Mouse (Mus musculus): ENCODE results near the gene Gtf3c1. TPM values are rescaled to one million over a fixed set of nuclear protein-coding genes. Genes with fewer than 3 reads are reported as not detected.

The Gtf3c1 gene
- polyA plus RNA-seq, 1 experiment from 2014 or later = 4.8 TPM

DNA sequence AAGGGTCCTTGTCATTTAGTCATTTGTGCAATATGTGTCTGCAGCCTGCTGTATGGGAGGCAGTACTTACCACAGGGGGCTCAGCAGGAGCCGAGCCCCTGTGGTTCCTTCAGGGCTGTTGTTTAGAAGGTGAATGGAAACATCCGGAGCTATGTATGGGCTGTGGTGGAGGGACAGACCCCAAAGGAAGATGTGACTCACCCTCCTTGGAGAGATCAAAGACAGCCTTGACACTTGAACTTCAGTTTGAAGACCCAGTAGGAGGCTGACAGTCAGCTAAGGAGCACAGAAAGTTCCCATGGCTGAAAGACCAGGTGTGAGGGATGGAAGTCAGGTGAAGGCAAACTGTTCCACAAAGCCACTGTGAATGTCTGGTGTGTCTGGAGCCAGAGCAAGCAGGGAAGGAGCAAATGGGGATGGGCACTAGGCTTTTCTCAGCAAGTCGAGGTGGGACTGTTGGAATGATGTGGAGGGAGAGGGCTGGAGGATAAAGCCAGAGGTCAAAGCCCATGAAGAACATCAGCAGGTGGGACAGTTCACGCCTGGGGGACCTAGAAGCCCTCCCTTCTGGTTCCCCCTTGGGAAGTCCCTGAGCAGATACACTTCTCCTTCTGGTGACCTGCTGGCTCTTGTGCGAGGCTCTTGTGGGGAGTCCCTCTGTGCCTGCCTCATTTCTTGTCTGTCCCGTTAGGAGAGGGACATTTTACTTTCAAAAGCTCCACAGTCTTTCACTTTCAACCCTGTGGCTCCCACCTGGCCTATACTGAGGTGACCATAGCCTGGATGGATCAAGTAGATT, 100.0 kb downstream of the Gtf3c1 start:
- DNase-seq = no peak
- Histone ChIP-seq H3K9me3 (ENCODE audit: low read length) (no peaks in the 10 kb centered on the region), H3K27ac (ENCODE audit: low read depth) (no peak overlapping the region), H3K9ac (replicated peaks) (no peak overlapping the region), H3K4me1 (ENCODE audit: insufficient read depth) (peaks cover 14% of the 10 kb centered on the region), H3K36me3 (replicated peaks; ENCODE audit: insufficient read depth, low read length) (no peaks in the 10 kb centered on the region), H3K4me3 (ENCODE audit: low read depth, low read length) (no peak overlapping the region), H3K27me3 (ENCODE audit: insufficient read depth, low read length) (peaks cover 4% of the 10 kb centered on the region; the same call in 1 of the 2 replicates), H3K4me2 (ENCODE audit: low read depth, low read length) (no peak overlapping the region)
- no peak for ATAC-seq
- no peak for TF ChIP-seq EP300 (IDR thresholded peaks at IDR 0.05; ENCODE audit: low read depth)
- TF ChIP-seq CTCF (IDR thresholded peaks at IDR 0.05; ENCODE audit: low read depth) = no peak
- 32% methylated on average over 6 of the region's 6 CpGs for WGBS (ENCODE audit: insufficient replicate concordance)

DNA sequence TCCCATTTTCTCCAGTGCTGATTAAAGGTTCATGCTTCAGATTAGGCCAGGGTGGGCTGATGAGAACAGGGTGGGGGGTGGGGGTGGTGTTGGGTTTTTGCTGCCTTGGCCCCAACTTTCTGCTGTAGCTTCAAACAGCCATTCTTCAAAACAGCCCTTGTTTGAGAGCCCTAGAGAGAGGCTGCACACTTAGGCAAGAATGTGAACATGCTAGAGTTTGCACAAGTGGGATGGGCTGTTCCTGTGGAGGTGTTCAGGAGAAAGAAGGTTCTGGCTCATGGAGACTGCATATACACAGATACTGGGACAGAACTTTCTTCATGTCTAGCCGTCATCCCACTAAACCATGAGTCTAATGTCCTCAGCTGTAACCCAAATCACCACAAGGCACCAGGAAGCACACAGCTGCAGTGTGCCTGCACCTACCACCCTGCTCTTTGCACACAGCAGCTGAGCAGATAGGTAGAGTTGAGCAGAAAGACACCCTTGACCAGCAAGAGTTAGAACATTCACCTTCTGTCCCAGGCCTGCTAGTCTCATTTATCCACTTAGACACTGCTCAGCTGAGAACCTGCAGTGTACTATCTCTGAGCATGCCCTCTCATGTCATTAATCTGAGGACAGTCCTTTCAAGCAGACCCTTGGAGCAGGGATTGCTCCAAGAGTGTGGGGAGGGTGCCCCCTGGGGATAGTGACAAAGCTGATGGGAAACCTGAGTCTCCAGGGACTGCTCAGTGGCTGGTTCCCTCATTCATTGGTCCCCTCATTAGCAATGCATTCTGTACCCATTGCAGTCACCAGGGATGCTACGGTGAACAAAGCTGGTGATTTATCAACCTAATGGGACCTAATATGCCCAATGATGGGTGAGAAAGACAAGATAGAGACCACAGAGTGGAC, 101.1 kb downstream of the Gtf3c1 start:
- peaks cover 4% of the 10 kb centered on the region; the same call in 1 of the 2 replicates for H3K27me3 ChIP-seq (ENCODE audit: insufficient read depth, low read length)

DNA sequence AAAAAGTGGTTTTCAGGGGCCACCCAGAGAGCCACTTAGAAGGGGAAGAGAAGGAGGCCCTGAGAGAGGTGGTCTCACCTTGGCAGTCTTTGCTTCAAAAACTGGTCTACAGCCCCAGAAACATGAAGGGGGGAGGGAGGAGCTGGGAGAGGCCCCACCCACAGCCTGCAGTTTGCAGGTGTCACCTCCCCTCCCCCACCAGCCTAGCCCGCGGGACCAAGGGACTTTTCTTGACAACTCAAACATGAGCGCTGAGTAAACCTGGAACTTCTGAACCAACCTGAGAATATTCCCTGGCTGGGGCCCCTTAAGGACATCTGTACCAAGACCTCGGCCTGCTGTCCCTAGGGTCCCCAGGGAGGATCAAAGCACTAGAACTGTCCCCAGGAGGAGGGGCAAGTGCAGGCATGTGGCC, 101.8 kb downstream of the Gtf3c1 start:
- TF ChIP-seq EP300 (IDR thresholded peaks at IDR 0.05; ENCODE audit: low read depth) = no peak
- TF ChIP-seq CTCF (IDR thresholded peaks at IDR 0.05; ENCODE audit: low read depth) = no peak
- WGBS (ENCODE audit: insufficient replicate concordance) = 46% methylated on average over 4 of the region's 4 CpGs
- Histone ChIP-seq H3K4me3 (ENCODE audit: low read depth, low read length) (no peak overlapping the region), H3K4me2 (ENCODE audit: low read depth, low read length) (no peak overlapping the region), H3K9ac (replicated peaks) (no peak overlapping the region), H3K27ac (ENCODE audit: low read depth) (no peak overlapping the region), H3K9me3 (ENCODE audit: low read length) (no peaks in the 10 kb centered on the region), H3K36me3 (replicated peaks; ENCODE audit: insufficient read depth, low read length) (no peaks in the 10 kb centered on the region), H3K4me1 (ENCODE audit: insufficient read depth) (peaks cover 19% of the 10 kb centered on the region), H3K27me3 (ENCODE audit: insufficient read depth, low read length) (peaks cover 4% of the 10 kb centered on the region; the same call in 1 of the 2 replicates)
- DNase-seq (peak; percentile 46), ATAC-seq (0 out of 2 replicates have a peak, but pooled peaks have one; percentile 12)

More for the DNA sequence above, 101.1 kb downstream of the Gtf3c1 start:
- no peak overlapping the region for H3K4me3 ChIP-seq (ENCODE audit: low read depth, low read length)
- H3K9ac ChIP-seq (replicated peaks) = no peak overlapping the region
- H3K36me3 ChIP-seq (replicated peaks; ENCODE audit: insufficient read depth, low read length) = no peaks in the 10 kb centered on the region
- DNase-seq (no peak), ATAC-seq (no peak)
- no peak overlapping the region for H3K27ac ChIP-seq (ENCODE audit: low read depth)
- no peaks in the 10 kb centered on the region for H3K9me3 ChIP-seq (ENCODE audit: low read length)
- TF ChIP-seq EP300 (IDR thresholded peaks at IDR 0.05; ENCODE audit: low read depth) (no peak), CTCF (IDR thresholded peaks at IDR 0.05; ENCODE audit: low read depth) (no peak)
- no peak overlapping the region for H3K4me2 ChIP-seq (ENCODE audit: low read depth, low read length)
- 71% methylated on average over 2 of the region's 2 CpGs for WGBS (ENCODE audit: insufficient replicate concordance)
- peaks cover 16% of the 10 kb centered on the region for H3K4me1 ChIP-seq (ENCODE audit: insufficient read depth)

DNA sequence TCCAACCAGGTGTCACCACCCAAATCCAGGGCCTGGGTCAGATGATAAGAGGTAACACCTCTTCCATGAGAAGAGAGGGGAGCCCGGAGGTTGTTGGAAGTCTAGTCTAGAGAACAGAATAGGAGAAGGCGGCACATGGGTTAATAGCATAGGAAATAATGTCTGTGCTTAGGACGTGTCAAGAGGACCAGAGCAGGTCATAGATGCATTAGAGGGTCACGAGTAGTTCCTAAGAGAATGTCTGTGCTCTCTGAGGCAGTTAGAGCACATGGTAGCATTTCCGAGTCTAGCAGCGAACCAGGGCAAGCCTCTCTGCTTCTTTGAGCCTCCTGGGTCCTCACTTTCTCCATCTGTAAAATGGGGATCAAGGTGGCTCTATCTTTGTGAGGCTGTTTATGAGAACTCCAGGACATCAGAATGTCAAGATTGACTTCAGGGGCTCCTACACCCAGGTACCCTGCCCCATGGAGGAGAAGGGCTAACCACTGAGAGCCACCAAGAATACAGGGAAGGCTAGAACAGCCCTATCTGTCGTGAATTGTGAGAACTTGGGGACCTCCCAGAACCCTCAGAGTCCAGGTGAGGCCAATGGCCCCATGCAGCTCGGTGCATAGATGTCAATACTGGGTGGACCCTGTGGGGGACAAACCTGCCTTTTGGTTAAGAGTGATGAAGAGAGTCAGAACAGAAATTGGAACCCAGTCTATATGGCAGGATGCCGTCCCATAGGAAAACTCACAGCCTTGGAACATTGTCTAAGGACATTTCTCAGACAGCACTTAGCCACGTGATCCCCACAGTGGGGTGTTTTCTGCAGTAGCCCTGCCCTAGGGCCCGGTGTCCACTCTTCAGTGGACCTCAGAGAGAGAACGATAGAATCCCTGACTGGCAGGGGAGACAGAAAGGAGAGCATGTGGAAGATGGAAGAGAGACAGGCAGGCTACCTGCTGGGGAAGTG, 102.9 kb downstream of the Gtf3c1 start:
- TF ChIP-seq EP300 (IDR thresholded peaks at IDR 0.05; ENCODE audit: low read depth) (no peak), CTCF (IDR thresholded peaks at IDR 0.05; ENCODE audit: low read depth) (no peak)
- ATAC-seq = no peak
- no peak overlapping the region for H3K4me3 ChIP-seq (ENCODE audit: low read depth, low read length)

DNA sequence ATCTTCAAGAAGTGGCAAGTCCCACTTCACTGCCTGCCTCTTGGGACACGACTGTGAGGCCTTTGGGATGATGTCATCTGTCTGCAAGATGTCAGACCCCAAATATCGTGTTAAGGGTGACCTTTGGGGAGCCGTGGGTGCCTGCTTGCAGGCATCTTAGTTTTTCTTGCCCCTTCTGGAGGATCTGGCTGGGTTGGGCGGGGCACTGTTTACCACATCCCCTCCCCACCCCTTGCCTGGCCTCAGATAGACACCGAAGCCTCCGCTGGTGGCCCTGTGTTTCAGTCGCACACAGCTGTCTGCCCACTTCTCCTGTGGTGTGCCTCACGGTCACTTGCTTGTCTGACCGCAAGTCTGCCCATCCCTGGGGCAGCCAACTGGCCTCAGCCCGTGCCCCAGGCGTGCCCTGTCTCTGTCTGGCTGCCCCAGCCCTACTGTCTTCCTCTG, 104.4 kb downstream of the Gtf3c1 start, which contains the start of gene Il21r:
TSS of gene Il21r (plus strand) at position 245 of the 447 bp plus-strand sequence.
- 20% methylated on average over 11 of the region's 11 CpGs for WGBS (ENCODE audit: insufficient replicate concordance)
- Histone ChIP-seq H3K4me2 (ENCODE audit: low read depth, low read length) (peak within 1 kb of the TSS; percentile 45), H3K27ac (ENCODE audit: low read depth) (peak within 1 kb of the TSS; percentile 66)

More for the DNA sequence above, 102.9 kb downstream of the Gtf3c1 start:
- Histone ChIP-seq H3K9me3 (ENCODE audit: low read length) (no peaks in the 10 kb centered on the region), H3K36me3 (replicated peaks; ENCODE audit: insufficient read depth, low read length) (no peaks in the 10 kb centered on the region), H3K27me3 (ENCODE audit: insufficient read depth, low read length) (peaks cover 4% of the 10 kb centered on the region; the same call in 1 of the 2 replicates), H3K27ac (ENCODE audit: low read depth) (no peak overlapping the region), H3K4me1 (ENCODE audit: insufficient read depth) (peaks cover 22% of the 10 kb centered on the region), H3K9ac (replicated peaks) (no peak overlapping the region), H3K4me2 (ENCODE audit: low read depth, low read length) (no peak overlapping the region)
- 65% methylated on average over 12 of the region's 12 CpGs for WGBS (ENCODE audit: insufficient replicate concordance)
- DNase-seq = no peak

More for the DNA sequence above, 104.4 kb downstream of the Gtf3c1 start, which contains the start of gene Il21r:
- peak; percentile 56 for DNase-seq
- H3K9ac ChIP-seq (replicated peaks) = 0 out of 2 replicates have a peak within 1 kb of the TSS, but pooled peaks have one; percentile 7
- H3K9me3 ChIP-seq (ENCODE audit: low read length) = no peaks in the 10 kb centered on the region
- no peaks in the 10 kb centered on the region for H3K36me3 ChIP-seq (replicated peaks; ENCODE audit: insufficient read depth, low read length)
- peaks cover 4% of the 10 kb centered on the region; the same call in 1 of the 2 replicates for H3K27me3 ChIP-seq (ENCODE audit: insufficient read depth, low read length)
- ATAC-seq = peak; percentile 26; the same call in 1 of the 2 replicates
- peaks cover 25% of the 10 kb centered on the region for H3K4me1 ChIP-seq (ENCODE audit: insufficient read depth)
- TF ChIP-seq CTCF (IDR thresholded peaks at IDR 0.05; ENCODE audit: low read depth) (no peak), EP300 (IDR thresholded peaks at IDR 0.05; ENCODE audit: low read depth) (no peak)
- peak within 1 kb of the TSS; percentile 6; the same call in 1 of the 2 replicates for H3K4me3 ChIP-seq (ENCODE audit: low read depth, low read length)
